In genomic region chr9:49683566-49684273, GRCm38 (mm10) we compare ENCODE assay signal across 22 mouse cellular contexts.
DNase-seq lines count a peak whose midpoint lies in the region; ATAC-seq and TF ChIP-seq lines count a peak whose summit lies in the region.
"Had no signal": no experiment of that assay in that cellular context is flagged by ENCODE, and none has a peak within 500 bp of the region (broad histone marks: within the 10 kb centered on the region; RNA-seq: fewer than 3 reads in every experiment).

No protein-coding gene starts in this region.

- TF ChIP-seq CTCF in midbrain, postnatal 0 days (IDR thresholded peaks at IDR 0.05) = no peak

- H3K36me3 ChIP-seq in kidney, embryonic 15.5 days = peaks cover 3% of the 10 kb centered on the region; the same call in 1 of the 2 replicates
- H3K36me3 ChIP-seq in midbrain, embryonic 11.5 days (ENCODE audit: control insufficient read depth, insufficient read depth, low read length) = no peaks in the 10 kb centered on the region
- H3K36me3 ChIP-seq in midbrain, postnatal 0 days (ENCODE audit: insufficient read depth, low read length) = no peaks in the 10 kb centered on the region
- H3K36me3 ChIP-seq: embryonic facial prominence, embryonic 15.5 days; forebrain, embryonic 10.5 days; G1E; heart, embryonic 13.5 days; hindbrain, embryonic 12.5 days had no signal

- WGBS in kidney, embryonic 15.5 days = 53% methylated on average over 8 of the region's 8 CpGs
- 88% methylated on average over 8 of the region's 8 CpGs for WGBS in midbrain, embryonic 11.5 days
- WGBS in midbrain, postnatal 0 days = 79% methylated on average over 8 of the region's 8 CpGs

- peaks cover 44% of the 10 kb centered on the region for H3K4me1 ChIP-seq in kidney, embryonic 15.5 days
- H3K4me1 ChIP-seq in midbrain, embryonic 11.5 days (ENCODE audit: control insufficient read depth, insufficient read depth, low read length) = 0 out of 2 replicates have a peak, but pooled peaks cover 3% of the 10 kb centered on the region
- H3K4me1 ChIP-seq in midbrain, postnatal 0 days (ENCODE audit: insufficient read depth, low read length) = no peaks in the 10 kb centered on the region

- no peak for ATAC-seq in kidney, embryonic 15.5 days (replicated peaks; ENCODE audit: low FRiP score)
- ATAC-seq in midbrain, embryonic 11.5 days (ENCODE audit: low FRiP score) = no peak
- ATAC-seq in midbrain, postnatal 0 days (ENCODE audit: low FRiP score) = no peak
- ATAC-seq: activated CD4-positive, CD25-positive, alpha-beta regulatory T cell, adult 4 months; forebrain, embryonic 14.5 days had no signal

- DNase-seq in kidney, postnatal 25 days = no peak
- peak; percentile 47 for DNase-seq in midbrain, embryonic 11.5 days (ENCODE audit: low spot score, missing footprints)
- no peak for DNase-seq in midbrain, postnatal 0 days (ENCODE audit: low spot score)
- peak; percentile 30 for DNase-seq in kidney, postnatal 14 days
- DNase-seq in layer of hippocampus, adult 8-10 months (ENCODE audit: low spot score in 2 of 2) = no peak
- DNase-seq in cerebellum, postnatal 4 days (ENCODE audit: low spot score in 2 of 2) = no peak
- DNase-seq: adrenal gland, postnatal 14 days; cerebellum, adult 18-20 months; cerebellum, adult 9-11 months; cerebellum, postnatal 36 days; gastrocnemius, adult 2 months; gastrocnemius, postnatal 25 days; heart, postnatal 4 days had no signal

- H3K4me3 ChIP-seq in kidney, embryonic 15.5 days (replicated peaks) = no peak overlapping the region
- no peak overlapping the region for H3K4me3 ChIP-seq in midbrain, embryonic 11.5 days (ENCODE audit: low read depth, low read length)
- no peak overlapping the region for H3K4me3 ChIP-seq in midbrain, postnatal 0 days (ENCODE audit: low read depth, low read length)
- H3K4me3 ChIP-seq: embryonic facial prominence, embryonic 15.5 days; erythroblast, embryonic 14.5 days; forebrain, embryonic 10.5 days; gastrocnemius, adult 2 months; heart, embryonic 13.5 days; hindbrain, embryonic 12.5 days had no signal

- H3K9ac ChIP-seq in kidney, embryonic 15.5 days = no peak overlapping the region
- no peak overlapping the region for H3K9ac ChIP-seq in midbrain, embryonic 11.5 days (ENCODE audit: low read length)
- H3K9ac ChIP-seq in midbrain, postnatal 0 days (replicated peaks; ENCODE audit: low read length, poor library complexity, severe bottlenecking) = no peak overlapping the region
- H3K9ac ChIP-seq: embryonic facial prominence, embryonic 15.5 days; heart, embryonic 13.5 days; hindbrain, embryonic 12.5 days had no signal

- peak overlapping the region; percentile 72 for H3K27ac ChIP-seq in kidney, embryonic 15.5 days
- no peak overlapping the region for H3K27ac ChIP-seq in midbrain, embryonic 11.5 days (ENCODE audit: low read depth, low read length)
- no peak overlapping the region for H3K27ac ChIP-seq in midbrain, postnatal 0 days (ENCODE audit: low read depth, low read length)
- H3K27ac ChIP-seq: embryonic facial prominence, embryonic 15.5 days; forebrain, embryonic 10.5 days; gastrocnemius, adult 2 months; heart, embryonic 13.5 days; hindbrain, embryonic 12.5 days had no signal

- no peaks in the 10 kb centered on the region for H3K27me3 ChIP-seq in kidney, embryonic 15.5 days
- no peaks in the 10 kb centered on the region for H3K27me3 ChIP-seq in midbrain, embryonic 11.5 days (ENCODE audit: control insufficient read depth, insufficient read depth, low read length)
- no peaks in the 10 kb centered on the region for H3K27me3 ChIP-seq in midbrain, postnatal 0 days (ENCODE audit: insufficient read depth, low read length)
- H3K27me3 ChIP-seq: embryonic facial prominence, embryonic 15.5 days; heart, embryonic 13.5 days; hindbrain, embryonic 12.5 days had no signal

- H3K4me2 ChIP-seq in kidney, embryonic 15.5 days = no peak overlapping the region
- no peak overlapping the region for H3K4me2 ChIP-seq in midbrain, embryonic 11.5 days
- no peak overlapping the region for H3K4me2 ChIP-seq in midbrain, postnatal 0 days (ENCODE audit: low read depth, low read length, poor library complexity, severe bottlenecking)
- H3K4me2 ChIP-seq: embryonic facial prominence, embryonic 15.5 days; heart, embryonic 13.5 days; hindbrain, embryonic 12.5 days had no signal

- no peaks in the 10 kb centered on the region for H3K9me3 ChIP-seq in kidney, embryonic 15.5 days (replicated peaks)
- H3K9me3 ChIP-seq in midbrain, embryonic 11.5 days (ENCODE audit: control insufficient read depth, low read length) = no peaks in the 10 kb centered on the region
- H3K9me3 ChIP-seq in midbrain, postnatal 0 days (ENCODE audit: low read length) = no peaks in the 10 kb centered on the region
- H3K9me3 ChIP-seq: embryonic facial prominence, embryonic 15.5 days; forebrain, embryonic 10.5 days; heart, embryonic 13.5 days; hindbrain, embryonic 12.5 days had no signal

Comparison
In these comparisons a context has a peak if more than half of its experiments do, and no peak if none do; other contexts are left out.
1. DNase-seq: peak in midbrain, embryonic 11.5 days (single experiment) and kidney, postnatal 14 days (single experiment); none in kidney, postnatal 25 days (0 of 2), midbrain, postnatal 0 days (single experiment), layer of hippocampus, adult 8-10 months (0 of 2) and cerebellum, postnatal 4 days (0 of 2).